Mouse (Mus musculus) forebrain, embryonic 10.5 days (tissue): ENCODE results near the gene Gm26920. TPM values are rescaled to one million over a fixed set of nuclear protein-coding genes. Genes with fewer than 3 reads are reported as not detected.

Experiments
- DNase-seq: peaks from one replicate; pipeline ENCODE4 v3.0.0-alpha.2; 2017; ENCODE audit warnings: low spot score; ENCODE audit errors: extremely low spot score
- H3K27ac ChIP-seq: fragments of 300-500 bp; sonication (generic); 2 replicates; pipeline ENCODE4 v1.5.1; 2016; ENCODE audit warnings: mild to moderate bottlenecking
- H3K27me3 ChIP-seq: fragments of 300-500 bp; sonication (generic); 2 replicates; pipeline ENCODE4 v1.6.1; 2016; ENCODE audit warnings: mild to moderate bottlenecking; ENCODE audit not compliant: poor library complexity, severe bottlenecking
- H3K36me3 ChIP-seq: fragments of 300-500 bp; sonication (generic); replicated peaks from 2 replicates; pipeline ENCODE4 v1.6.1; 2016; ENCODE audit warnings: mild to moderate bottlenecking, moderate library complexity
- H3K4me1 ChIP-seq: fragments of 300-500 bp; sonication (generic); 2 replicates; pipeline ENCODE4 v1.6.1; 2016
- H3K4me3 ChIP-seq: fragments of 300-500 bp; sonication (generic); 2 replicates; pipeline ENCODE4 v1.5.1; 2016; ENCODE audit warnings: mild to moderate bottlenecking, moderate library complexity
- H3K9me3 ChIP-seq: fragments of 300-500 bp; sonication (generic); 2 replicates; pipeline ENCODE4 v1.6.1; 2016; ENCODE audit warnings: mild to moderate bottlenecking, moderate library complexity
- WGBS: fragments of 180-500 bp; shearing (Covaris S2); methylation state at CpG from one replicate; pipeline ENCODE4 v1.1.7; 2016; 5-methylcytosine and 5-hydroxymethylcytosine counted together
- polyA plus RNA-seq: library from polyadenylated mRNA; unstranded; fragments of >200 nt; fragmentation: Nextera tagmentation; extraction: Ambion mirVana; gene quantifications from 2 replicates; pipeline ENCODE4 v1.2.1, GENCODE M21; 2016

The Gm26920 gene
- polyA plus RNA-seq, 1 experiment from 2014 or later = 2.8 TPM

DNA sequence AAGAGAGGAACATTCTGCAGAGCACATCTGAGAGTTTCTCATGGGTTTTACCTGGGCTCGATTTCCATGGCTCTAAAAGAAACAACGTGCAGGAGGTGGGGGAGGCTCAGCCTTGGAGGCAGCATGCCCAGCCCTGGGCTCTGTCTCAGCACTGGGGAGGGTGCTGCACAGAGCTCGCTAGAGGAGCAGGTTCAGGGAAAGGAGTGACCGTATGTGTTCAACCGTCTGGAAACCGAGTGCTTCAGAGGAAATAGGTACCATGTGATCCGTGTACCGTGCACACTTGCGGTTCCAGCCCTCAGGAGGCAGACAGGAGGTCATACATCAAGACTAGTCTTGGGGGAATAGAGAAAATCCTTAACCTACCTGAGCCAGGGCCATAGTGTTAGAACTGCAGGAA, 45.9 kb downstream of the Gm26920 start:
- Histone ChIP-seq H3K4me3 (no peak overlapping the region), H3K9me3 (no peaks in the 10 kb centered on the region), H3K4me1 (no peaks in the 10 kb centered on the region), H3K27me3 (no peaks in the 10 kb centered on the region), H3K36me3 (peaks cover 3% of the 10 kb centered on the region; the same call in 1 of the 2 replicates), H3K27ac (no peak overlapping the region)
- WGBS = 68% methylated on average over 9 of the region's 9 CpGs
- DNase-seq = no peak

DNA sequence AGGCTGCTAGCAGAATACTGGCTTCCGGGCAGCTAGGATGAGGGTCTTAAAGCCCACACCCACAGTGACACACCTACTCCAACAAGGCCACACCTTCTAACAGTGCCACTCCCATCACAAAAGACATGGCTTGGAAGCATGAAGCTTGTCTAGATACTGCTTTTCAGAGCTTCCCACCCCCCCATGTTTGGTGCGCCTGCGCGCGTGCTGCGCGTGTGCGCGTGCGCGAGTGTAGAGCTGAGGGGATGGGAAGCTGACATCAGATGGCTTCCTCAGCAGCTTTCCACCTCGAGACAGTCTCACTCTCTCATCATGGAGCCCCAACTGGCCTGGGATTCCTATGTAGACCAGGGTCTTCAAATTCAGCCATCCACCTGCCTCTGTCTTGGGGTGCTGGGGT, 55.9 kb downstream of the Gm26920 start:
- 94% methylated on average over 12 of the region's 12 CpGs for WGBS
- no peaks in the 10 kb centered on the region for H3K9me3 ChIP-seq
- peaks cover 13% of the 10 kb centered on the region for H3K36me3 ChIP-seq
- H3K4me3 ChIP-seq = no peak overlapping the region
- H3K4me1 ChIP-seq = 0 out of 2 replicates have a peak, but pooled peaks cover 5% of the 10 kb centered on the region
- H3K27me3 ChIP-seq = no peaks in the 10 kb centered on the region
- DNase-seq = no peak
- no peak overlapping the region for H3K27ac ChIP-seq

GRCm38 (mm10) chr7:30031379-30031778, 58.8 kb downstream of the Gm26920 start:
- H3K9me3 ChIP-seq = no peaks in the 10 kb centered on the region
- no peak overlapping the region for H3K27ac ChIP-seq
- H3K4me1 ChIP-seq = 0 out of 2 replicates have a peak, but pooled peaks cover 5% of the 10 kb centered on the region
- H3K27me3 ChIP-seq = no peaks in the 10 kb centered on the region
- no peak for DNase-seq
- 93% methylated on average over 3 of the region's 3 CpGs for WGBS
- H3K4me3 ChIP-seq = no peak overlapping the region
- peaks cover 22% of the 10 kb centered on the region for H3K36me3 ChIP-seq

DNA sequence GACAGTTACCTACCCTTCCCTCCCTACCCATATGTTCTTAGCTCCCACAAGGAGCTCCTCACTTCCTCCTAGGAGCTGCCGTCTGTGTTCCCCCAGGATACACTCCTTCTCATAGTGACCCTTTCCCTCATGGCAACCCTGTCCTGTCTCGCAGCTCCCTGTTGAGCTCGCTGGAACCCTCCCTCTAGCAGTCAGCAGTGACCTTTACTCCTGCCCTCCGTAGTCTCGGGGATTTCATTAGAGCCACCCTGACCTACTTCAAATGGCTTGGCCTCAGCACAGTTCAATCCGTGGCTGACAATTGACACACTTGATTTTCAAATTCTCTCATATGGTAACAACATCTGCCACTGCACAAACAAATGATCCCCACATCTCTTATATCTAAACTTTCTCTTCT, 59.5 kb downstream of the Gm26920 start:
- DNase-seq = no peak
- 55% methylated on average over 6 of the region's 6 CpGs for WGBS

DNA sequence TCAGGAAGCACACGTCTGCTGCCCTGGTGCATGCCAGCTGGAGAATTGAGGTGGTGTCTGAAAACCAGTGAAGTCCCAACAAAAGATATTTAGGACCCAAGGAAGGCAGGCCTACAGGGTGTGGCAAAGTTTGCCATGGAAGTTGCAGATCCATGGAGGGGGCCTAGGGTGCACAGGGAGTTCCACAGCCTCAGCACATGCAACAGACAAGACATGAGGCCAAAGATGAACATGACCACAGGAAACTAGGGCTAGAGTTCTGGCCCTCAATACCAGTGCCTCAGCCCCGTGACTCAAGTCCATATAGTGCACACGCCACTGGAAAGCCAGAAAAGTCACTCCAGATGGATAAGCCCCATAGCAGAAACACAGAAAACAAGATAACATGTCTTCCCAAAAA, 61.6 kb downstream of the Gm26920 start:
- no peaks in the 10 kb centered on the region for H3K9me3 ChIP-seq
- 91% methylated on average over 3 of the region's 3 CpGs for WGBS

More for the DNA sequence above, 59.5 kb downstream of the Gm26920 start:
- no peaks in the 10 kb centered on the region for H3K27me3 ChIP-seq
- H3K4me3 ChIP-seq = no peak overlapping the region
- H3K36me3 ChIP-seq = peaks cover 29% of the 10 kb centered on the region
- no peaks in the 10 kb centered on the region for H3K9me3 ChIP-seq
- 0 out of 2 replicates have a peak, but pooled peaks cover 5% of the 10 kb centered on the region for H3K4me1 ChIP-seq
- H3K27ac ChIP-seq = no peak overlapping the region

DNA sequence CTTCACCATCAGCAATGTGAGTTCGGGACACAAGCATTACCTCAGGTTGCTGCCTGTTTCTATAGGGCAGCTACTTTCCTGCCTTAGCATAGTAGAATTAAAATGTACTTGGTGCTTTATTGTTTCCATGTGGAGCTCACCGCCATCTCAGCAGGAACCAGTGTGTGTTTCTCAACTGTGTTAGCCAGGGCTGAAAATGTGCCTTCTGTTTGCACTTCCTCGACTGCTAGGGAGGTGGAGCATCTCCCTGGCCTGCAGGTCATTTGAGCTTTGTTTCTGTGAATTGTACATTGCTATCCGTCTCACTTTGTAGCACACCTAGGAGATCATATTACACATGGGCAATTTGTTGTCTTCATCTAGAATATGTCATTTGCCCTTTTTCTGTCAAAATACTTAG, 62.9 kb downstream of the Gm26920 start:
- 0 out of 2 replicates have a peak, but pooled peaks cover 5% of the 10 kb centered on the region for H3K4me1 ChIP-seq
- no peak for DNase-seq
- no peaks in the 10 kb centered on the region for H3K9me3 ChIP-seq
- no peak overlapping the region for H3K4me3 ChIP-seq
- 82% methylated on average over 4 of the region's 4 CpGs for WGBS
- no peak overlapping the region for H3K27ac ChIP-seq
- H3K36me3 ChIP-seq = peaks cover 62% of the 10 kb centered on the region
- H3K27me3 ChIP-seq = no peaks in the 10 kb centered on the region

More for the DNA sequence above, 61.6 kb downstream of the Gm26920 start:
- Histone ChIP-seq H3K27ac (no peak overlapping the region), H3K27me3 (no peaks in the 10 kb centered on the region), H3K4me1 (0 out of 2 replicates have a peak, but pooled peaks cover 5% of the 10 kb centered on the region), H3K36me3 (peaks cover 50% of the 10 kb centered on the region), H3K4me3 (no peak overlapping the region)
- DNase-seq = no peak

GRCm38 (mm10) chr7:30025358-30025757, 64.9 kb downstream of the Gm26920 start:
- 82% methylated on average over 5 of the region's 5 CpGs for WGBS
- Histone ChIP-seq H3K27ac (no peak overlapping the region), H3K9me3 (no peaks in the 10 kb centered on the region), H3K36me3 (peaks cover 82% of the 10 kb centered on the region), H3K4me3 (no peak overlapping the region), H3K4me1 (0 out of 2 replicates have a peak, but pooled peaks cover under 1% of the 10 kb centered on the region), H3K27me3 (no peaks in the 10 kb centered on the region)
- DNase-seq = no peak

DNA sequence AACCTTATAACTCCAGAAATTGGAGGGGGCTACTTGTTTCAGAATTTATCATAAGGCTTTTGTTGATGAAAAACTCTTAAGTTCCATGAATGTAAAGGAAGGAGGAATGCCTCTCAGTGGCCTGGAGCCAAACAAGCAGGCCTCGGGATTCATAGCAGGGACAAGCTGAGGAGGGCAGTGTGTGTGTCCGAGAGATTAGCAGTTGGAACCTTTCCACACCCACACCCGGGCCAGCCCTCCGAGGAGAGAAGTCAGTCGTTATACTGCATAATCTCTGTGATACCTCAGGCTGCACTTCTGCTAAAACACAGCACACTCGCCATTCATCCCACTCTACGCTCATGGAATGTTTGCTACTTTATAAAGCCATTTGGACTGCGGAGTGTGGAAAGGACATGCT, 66.4 kb downstream of the Gm26920 start:
- 93% methylated on average over 8 of the region's 8 CpGs for WGBS
- DNase-seq = no peak
- Histone ChIP-seq H3K27ac (no peak overlapping the region), H3K9me3 (no peaks in the 10 kb centered on the region), H3K4me1 (no peaks in the 10 kb centered on the region), H3K4me3 (no peak overlapping the region), H3K36me3 (peaks cover 98% of the 10 kb centered on the region), H3K27me3 (no peaks in the 10 kb centered on the region)

DNA sequence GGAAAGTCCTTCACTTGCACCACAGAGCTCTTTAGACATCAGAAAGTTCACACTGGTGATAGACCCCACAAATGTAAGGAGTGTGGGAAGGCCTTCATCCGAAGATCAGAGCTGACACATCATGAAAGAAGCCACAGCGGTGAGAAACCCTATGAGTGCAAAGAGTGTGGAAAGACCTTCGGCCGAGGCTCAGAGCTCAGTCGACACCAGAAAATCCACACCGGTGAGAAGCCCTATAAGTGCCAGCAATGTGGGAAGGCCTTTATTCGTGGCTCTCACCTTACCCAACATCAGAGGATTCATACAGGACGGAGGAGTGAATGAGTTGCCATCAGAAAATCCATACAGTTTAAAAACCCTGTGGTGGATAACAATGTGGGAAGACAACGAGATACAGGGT, 66.9 kb downstream of the Gm26920 start:
- H3K27me3 ChIP-seq = no peaks in the 10 kb centered on the region
- no peak overlapping the region for H3K4me3 ChIP-seq
- H3K9me3 ChIP-seq = no peaks in the 10 kb centered on the region
- H3K4me1 ChIP-seq = no peaks in the 10 kb centered on the region
- H3K36me3 ChIP-seq = peaks cover 98% of the 10 kb centered on the region
- no peak for DNase-seq
- whole genome bisulfite sequencing = 94% methylated on average over 9 of the region's 9 CpGs
- no peak overlapping the region for H3K27ac ChIP-seq

DNA sequence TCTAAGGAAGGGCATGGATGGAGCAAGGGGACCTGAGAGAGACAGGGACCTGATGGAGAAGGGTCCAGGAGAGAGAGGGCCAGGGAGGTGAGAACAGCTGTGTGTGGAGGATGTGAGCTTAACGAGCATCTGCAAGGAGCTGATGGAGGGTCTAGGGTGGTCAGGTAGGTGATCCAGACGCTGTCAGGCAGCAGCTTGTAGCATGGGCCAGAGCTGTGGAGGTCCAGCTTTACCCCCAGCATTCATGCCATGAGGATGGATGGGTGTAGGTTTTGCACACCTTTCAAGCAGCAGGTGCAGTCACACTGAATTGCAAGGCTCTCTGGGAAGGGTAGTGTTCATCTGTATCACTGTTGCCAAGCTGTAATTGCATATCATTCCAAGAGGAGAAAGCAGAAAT, 70.7 kb downstream of the Gm26920 start:
- no peak overlapping the region for H3K4me3 ChIP-seq
- no peak for DNase-seq
- no peaks in the 10 kb centered on the region for H3K4me1 ChIP-seq
- H3K27ac ChIP-seq = no peak overlapping the region
- peaks cover 100% of the 10 kb centered on the region for H3K36me3 ChIP-seq
- H3K9me3 ChIP-seq = no peaks in the 10 kb centered on the region
- 88% methylated on average over 2 of the region's 2 CpGs for WGBS
- no peaks in the 10 kb centered on the region for H3K27me3 ChIP-seq

- Histone ChIP-seq H3K9me3 (no peaks in the 10 kb centered on the region), H3K27me3 (no peaks in the 10 kb centered on the region), H3K36me3 (peaks cover 96% of the 10 kb centered on the region), H3K27ac (no peak overlapping the region), H3K4me1 (no peaks in the 10 kb centered on the region), H3K4me3 (no peak overlapping the region)
- no peak for DNase-seq
- 93% methylated on average over 6 of the region's 6 CpGs for WGBS
Measured at GRCm38 (mm10) chr7:30017226-30017625, 73.0 kb downstream of the Gm26920 start.

DNA sequence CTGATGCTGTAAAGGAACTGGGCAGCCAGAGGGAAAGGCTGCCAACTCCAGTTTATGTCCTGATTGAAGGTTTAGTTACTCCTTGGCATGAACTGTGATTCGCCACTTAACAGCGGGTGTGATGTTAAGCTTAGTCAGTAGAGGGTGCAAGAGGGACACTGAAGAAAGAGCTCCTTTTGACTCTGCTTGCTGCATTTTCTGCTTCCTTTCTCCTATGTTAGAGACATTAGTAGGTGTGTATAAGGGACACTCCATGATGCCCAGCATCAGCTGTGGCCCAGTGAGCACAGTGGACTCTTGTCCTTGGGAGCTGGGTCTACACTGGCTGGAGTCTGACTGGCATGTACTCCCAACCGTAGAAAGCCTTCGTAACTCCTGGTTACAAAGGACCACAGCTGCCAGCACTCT, 77.2 kb downstream of the Gm26920 start:
- H3K9me3 ChIP-seq = no peaks in the 10 kb centered on the region
- 0 out of 2 replicates have a peak, but pooled peaks cover 4% of the 10 kb centered on the region for H3K4me1 ChIP-seq
- WGBS = 85% methylated on average over 4 of the region's 4 CpGs
- DNase-seq = no peak
- H3K36me3 ChIP-seq = peaks cover 92% of the 10 kb centered on the region
- H3K4me3 ChIP-seq = no peak overlapping the region
- H3K27me3 ChIP-seq = no peaks in the 10 kb centered on the region
- no peak overlapping the region for H3K27ac ChIP-seq

GRCm38 (mm10) chr7:30010551-30011195, 79.5 kb downstream of the Gm26920 start:
- Histone ChIP-seq H3K27me3 (no peaks in the 10 kb centered on the region), H3K4me1 (peaks cover 6% of the 10 kb centered on the region; the same call in 1 of the 2 replicates), H3K9me3 (no peaks in the 10 kb centered on the region), H3K27ac (no peak overlapping the region; the same call in 1 of the 2 replicates), H3K36me3 (peaks cover 92% of the 10 kb centered on the region), H3K4me3 (no peak overlapping the region)
- no peak for DNase-seq
- 82% methylated on average over 10 of the region's 10 CpGs for WGBS
